Mouse (Mus musculus) embryonic facial prominence, embryonic 11.5 days (tissue): ENCODE measurements around the gene Slco4a1. TPM values are rescaled to one million over a fixed set of nuclear protein-coding genes. Genes with fewer than 3 reads are reported as not detected.

Experiments
- ATAC-seq: fragments of 200-750 bp; cut with Nextera tagmentation; replicated peaks from 2 replicates; pipeline ENCODE4 v1.8.0; 2017; ENCODE audit warnings: low read depth; ENCODE audit not compliant: insufficient number of reproducible peaks, low FRiP score, low TSS enrichment
- DNase-seq: peaks from one replicate; pipeline ENCODE4 v3.0.0-alpha.2; 2015; ENCODE audit warnings: low spot score
- H3K27ac ChIP-seq: fragments of 300-500 bp; sonication (generic); replicated peaks from 2 replicates; pipeline ENCODE4 v1.5.1; 2014; ENCODE audit warnings: mild to moderate bottlenecking, low read depth, low read length, control low read depth
- H3K27me3 ChIP-seq: fragments of 300-500 bp; sonication (generic); 2 replicates; pipeline ENCODE4 v1.6.1; 2014; ENCODE audit warnings: mild to moderate bottlenecking, low read length, moderate library complexity, mixed read lengths; ENCODE audit not compliant: control insufficient read depth, insufficient read depth
- H3K36me3 ChIP-seq: fragments of 300-500 bp; sonication (generic); replicated peaks from 2 replicates; pipeline ENCODE4 v1.6.1; 2014; ENCODE audit warnings: low read depth, mild to moderate bottlenecking, low read length, moderate library complexity, mixed read lengths; ENCODE audit not compliant: control insufficient read depth, insufficient read depth
- H3K4me1 ChIP-seq: fragments of 300-500 bp; sonication (generic); 2 replicates; pipeline ENCODE4 v1.6.1; 2014; ENCODE audit warnings: low read length, mixed read lengths; ENCODE audit not compliant: control insufficient read depth, insufficient read depth
- H3K4me2 ChIP-seq: fragments of 300-500 bp; sonication (generic); 2 replicates; pipeline ENCODE4 v1.6.1; 2014; ENCODE audit warnings: low read depth, mild to moderate bottlenecking, control low read depth, low read length, moderate library complexity
- H3K4me3 ChIP-seq: fragments of 300-500 bp; sonication (generic); 2 replicates; pipeline ENCODE4 v1.5.1; 2014; ENCODE audit warnings: low read depth, low read length, control low read depth
- H3K9ac ChIP-seq: fragments of 300-500 bp; sonication (generic); replicated peaks from 2 replicates; pipeline ENCODE4 v1.6.1; 2014; ENCODE audit warnings: mild to moderate bottlenecking, control low read depth, low read length
- H3K9me3 ChIP-seq: fragments of 300-500 bp; sonication (generic); replicated peaks from 2 replicates; pipeline ENCODE4 v1.6.1; 2016; ENCODE audit warnings: mild to moderate bottlenecking, low read length, inconsistent platforms, mixed read lengths; ENCODE audit not compliant: control insufficient read depth
- WGBS: fragments of 180-500 bp; shearing (Covaris S2); extraction: QIAGEN DNeasy Blood & Tissue Kit; methylation state at CpG from one replicate; pipeline ENCODE4 v1.1.7; 2014; 5-methylcytosine and 5-hydroxymethylcytosine counted together
- polyA plus RNA-seq: library from polyadenylated mRNA; unstranded; fragments of >200 nt; fragmentation: Nextera tagmentation; extraction: Ambion mirVana; gene quantifications from 2 replicates; pipeline ENCODE4 v1.2.1, GENCODE M21; 2014

Gene Slco4a1
- polyA plus RNA-seq, 1 experiment from 2014 or later: 1.7 TPM

GRCm38 (mm10) chr2:180472306-180473079 is 16.4 kb downstream of the Slco4a1 start:
- Histone ChIP-seq H3K4me2 (no peak overlapping the region), H3K4me3 (no peak overlapping the region)

DNA sequence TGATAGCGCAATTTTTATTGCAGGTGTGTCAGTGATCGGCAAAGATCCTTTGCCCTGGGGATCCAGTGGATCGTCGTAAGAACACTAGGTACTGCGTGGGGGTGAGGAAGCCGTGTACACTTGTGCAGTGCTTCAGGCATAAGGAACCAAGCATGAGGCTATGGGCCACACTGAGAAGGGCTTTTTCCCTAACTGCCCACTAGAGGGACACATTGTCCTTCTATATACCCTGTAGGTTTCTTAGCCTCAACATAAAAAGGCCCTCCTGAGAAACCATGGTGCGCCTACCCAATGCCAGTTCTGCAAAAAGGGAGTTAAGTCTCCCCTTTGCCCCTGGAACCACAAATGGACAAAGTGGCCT is 17.0 kb downstream of the Slco4a1 start:
- H3K4me2 ChIP-seq: no peak overlapping the region
- DNase-seq (peak; percentile 83), ATAC-seq (peak; percentile 50)
- no peaks in the 10 kb centered on the region for H3K9me3 ChIP-seq
- H3K36me3 ChIP-seq: no peaks in the 10 kb centered on the region
- no peak overlapping the region for H3K9ac ChIP-seq
- no peak overlapping the region for H3K27ac ChIP-seq
- WGBS: 36% methylated on average over 7 of the region's 7 CpGs
- H3K4me3 ChIP-seq: no peak overlapping the region
- no peaks in the 10 kb centered on the region for H3K4me1 ChIP-seq
- no peaks in the 10 kb centered on the region for H3K27me3 ChIP-seq

More at GRCm38 (mm10) chr2:180472306-180473079, 16.4 kb downstream of the Slco4a1 start:
- H3K27me3 ChIP-seq: no peaks in the 10 kb centered on the region
- 4% methylated on average over 21 of the region's 21 CpGs for whole genome bisulfite sequencing
- no peaks in the 10 kb centered on the region for H3K4me1 ChIP-seq
- H3K36me3 ChIP-seq: no peaks in the 10 kb centered on the region
- H3K9me3 ChIP-seq: no peaks in the 10 kb centered on the region
- peak; percentile 63 for DNase-seq
- ATAC-seq: peak; percentile 54
- H3K27ac ChIP-seq: no peak overlapping the region
- H3K9ac ChIP-seq: no peak overlapping the region

DNA sequence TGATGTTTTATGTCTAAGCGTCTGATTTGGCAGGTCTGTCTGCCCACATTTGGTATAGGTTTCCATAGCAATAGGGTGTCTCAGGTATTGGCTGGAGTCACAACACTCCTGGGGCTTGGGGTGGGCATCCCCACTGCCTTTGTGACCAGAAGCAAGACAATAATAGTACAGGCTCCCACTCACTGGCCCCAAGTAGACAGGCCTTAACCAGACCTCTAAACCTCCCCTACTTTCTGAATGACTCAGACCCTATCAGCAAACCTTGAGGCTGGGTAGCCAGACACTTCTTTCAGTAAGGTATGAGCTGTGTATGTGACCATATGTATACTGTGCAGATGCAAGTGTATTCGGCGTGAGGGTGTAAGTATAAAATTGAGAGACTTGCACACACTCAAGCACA is 18.8 kb downstream of the Slco4a1 start:
- H3K4me3 ChIP-seq: no peak overlapping the region
- no peak for DNase-seq
- no peaks in the 10 kb centered on the region for H3K4me1 ChIP-seq
- no peaks in the 10 kb centered on the region for H3K27me3 ChIP-seq
- no peak for ATAC-seq
- H3K9me3 ChIP-seq: no peaks in the 10 kb centered on the region
- H3K36me3 ChIP-seq: no peaks in the 10 kb centered on the region
- no peak overlapping the region for H3K4me2 ChIP-seq
- no peak overlapping the region for H3K9ac ChIP-seq
- H3K27ac ChIP-seq: no peak overlapping the region
- WGBS: 92% methylated on average over 3 of the region's 3 CpGs

DNA sequence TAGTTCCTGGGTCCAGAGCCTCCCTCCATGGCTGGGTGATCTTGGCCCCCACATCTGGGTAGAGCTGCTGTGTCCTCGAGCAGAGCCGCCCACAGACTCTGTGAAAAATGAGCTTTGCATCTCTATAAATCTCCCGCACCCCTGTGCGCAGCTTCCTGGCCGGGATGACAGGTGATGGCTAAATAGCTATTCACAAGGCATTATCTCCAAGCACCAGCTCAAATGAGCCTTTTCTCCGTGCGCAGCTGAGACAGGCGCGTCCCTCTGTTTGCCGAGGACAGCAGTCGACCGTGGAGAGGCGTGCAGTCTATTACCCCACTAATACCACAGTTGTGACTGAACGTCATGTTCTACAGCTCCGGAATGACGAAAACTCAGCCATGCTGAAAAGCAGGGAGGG is 26.2 kb downstream of the Slco4a1 start:
- Histone ChIP-seq H3K9me3 (no peaks in the 10 kb centered on the region), H3K4me2 (no peak overlapping the region), H3K27ac (no peak overlapping the region), H3K27me3 (no peaks in the 10 kb centered on the region), H3K4me1 (no peaks in the 10 kb centered on the region), H3K36me3 (no peaks in the 10 kb centered on the region), H3K9ac (no peak overlapping the region), H3K4me3 (no peak overlapping the region)
- ATAC-seq (no peak), DNase-seq (peak; percentile 22)
- 18% methylated on average over 16 of the region's 16 CpGs for WGBS

- no peaks in the 10 kb centered on the region for H3K36me3 ChIP-seq
- no peaks in the 10 kb centered on the region for H3K9me3 ChIP-seq
- no peak overlapping the region; the same call in 1 of the 2 replicates for H3K9ac ChIP-seq
- no peak overlapping the region for H3K4me2 ChIP-seq
- no peak overlapping the region for H3K4me3 ChIP-seq
- WGBS: 48% methylated on average over 4 of the region's 4 CpGs
- no peak for ATAC-seq
- no peak for DNase-seq
- no peaks in the 10 kb centered on the region for H3K27me3 ChIP-seq
- H3K4me1 ChIP-seq: no peaks in the 10 kb centered on the region
- no peak overlapping the region for H3K27ac ChIP-seq
Measured at GRCm38 (mm10) chr2:180484882-180485281, 28.8 kb downstream of the Slco4a1 start.

GRCm38 (mm10) chr2:180485306-180485705 is 29.3 kb downstream of the Slco4a1 start:
- WGBS: 56% methylated on average over 3 of the region's 3 CpGs
- no peak overlapping the region for H3K4me3 ChIP-seq
- no peaks in the 10 kb centered on the region for H3K36me3 ChIP-seq
- H3K4me1 ChIP-seq: no peaks in the 10 kb centered on the region
- no peak overlapping the region for H3K27ac ChIP-seq
- ATAC-seq (no peak), DNase-seq (no peak)
- no peak overlapping the region for H3K4me2 ChIP-seq
- no peaks in the 10 kb centered on the region for H3K9me3 ChIP-seq
- H3K27me3 ChIP-seq: no peaks in the 10 kb centered on the region
- H3K9ac ChIP-seq: no peak overlapping the region; the same call in 1 of the 2 replicates

DNA sequence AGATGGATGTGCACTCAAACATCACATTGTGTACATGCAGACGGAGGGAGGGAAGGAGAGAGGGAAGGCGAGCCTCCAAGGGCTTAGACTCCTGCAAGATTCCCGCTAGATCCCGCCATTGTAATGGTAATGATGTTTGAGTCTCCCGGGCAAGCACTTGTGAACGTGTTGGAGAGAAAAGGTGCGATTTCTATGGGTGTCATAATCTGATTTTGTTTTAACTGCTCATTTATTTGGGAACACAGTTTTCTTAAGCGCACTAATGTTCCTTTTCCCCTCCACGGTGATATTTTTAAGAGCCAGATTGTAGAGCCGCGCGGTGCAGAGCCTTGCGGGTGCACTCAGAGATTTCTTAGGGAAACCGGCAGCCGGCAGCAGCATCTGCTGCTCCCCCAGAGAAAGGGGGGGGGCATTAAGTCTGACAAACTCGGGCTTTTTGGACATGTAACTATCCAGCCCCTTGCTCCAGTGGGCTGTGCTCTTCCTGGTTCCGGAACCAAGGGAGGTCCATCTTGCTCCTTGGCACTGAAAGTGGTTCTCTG is 32.2 kb downstream of the Slco4a1 start:
- no peak overlapping the region for H3K9ac ChIP-seq
- H3K27me3 ChIP-seq: no peaks in the 10 kb centered on the region
- no peaks in the 10 kb centered on the region for H3K4me1 ChIP-seq
- no peaks in the 10 kb centered on the region for H3K9me3 ChIP-seq
- DNase-seq: no peak
- WGBS: 9% methylated on average over 17 of the region's 17 CpGs
- H3K27ac ChIP-seq: no peak overlapping the region
- no peak overlapping the region for H3K4me3 ChIP-seq
- no peaks in the 10 kb centered on the region for H3K36me3 ChIP-seq
- ATAC-seq: no peak
- H3K4me2 ChIP-seq: no peak overlapping the region

DNA sequence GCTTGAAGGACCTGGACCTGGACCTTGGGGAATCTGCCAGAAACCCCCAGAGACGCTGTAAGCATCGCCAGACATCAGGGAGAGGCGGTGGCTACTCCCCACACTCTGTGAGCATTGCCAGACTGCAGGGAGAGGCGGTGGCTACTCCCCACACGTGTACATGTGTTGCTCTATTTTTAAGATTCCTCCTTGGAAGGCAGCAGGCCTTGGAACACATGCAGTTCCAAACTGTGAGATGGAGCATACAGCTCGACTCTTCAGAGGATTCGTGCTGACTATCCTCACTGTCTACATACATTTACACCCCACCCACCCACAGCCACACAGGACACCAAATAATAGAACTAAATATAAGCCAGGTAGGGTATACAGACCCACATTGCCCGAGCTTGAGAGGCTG is 39.9 kb downstream of the Slco4a1 start:
- no peak overlapping the region for H3K4me3 ChIP-seq

More for the DNA sequence above, 39.9 kb downstream of the Slco4a1 start:
- WGBS: 79% methylated on average over 8 of the region's 8 CpGs
- Histone ChIP-seq H3K36me3 (no peaks in the 10 kb centered on the region), H3K27me3 (peaks cover 25% of the 10 kb centered on the region), H3K4me1 (no peaks in the 10 kb centered on the region; the same call in none of the 2 replicates), H3K4me2 (no peak overlapping the region), H3K9me3 (no peaks in the 10 kb centered on the region), H3K9ac (no peak overlapping the region), H3K27ac (no peak overlapping the region)
- DNase-seq (no peak), ATAC-seq (no peak)
